Mouse (Mus musculus) limb, embryonic 14.5 days (tissue): ENCODE data around the gene Tsen34. TPM values are rescaled to one million over a fixed set of nuclear protein-coding genes. Genes with fewer than 3 reads are reported as not detected.
"Not testable (repeated sequence)": the region's sequence is repeated elsewhere in the genome, so short reads cannot be mapped to it uniquely, and the experiment has no call there.

Source experiments
- ATAC-seq: fragments of 200-750 bp; cut with Nextera tagmentation; 2 replicates; pipeline ENCODE4 v1.8.0; 2017; ENCODE audit warnings: low read depth, moderate number of reproducible peaks, moderate TSS enrichment; ENCODE audit not compliant: low FRiP score
- DNase-seq: peaks from one replicate; pipeline ENCODE4 v3.0.0-alpha.2; 2015; ENCODE audit warnings: low spot score
- H3K27ac ChIP-seq: fragments of 300-500 bp; sonication (generic); replicated peaks from 2 replicates; pipeline ENCODE4 v1.5.1; 2014; ENCODE audit warnings: low read depth, mild to moderate bottlenecking, low read length, moderate library complexity, mixed read lengths
- H3K27me3 ChIP-seq: fragments of 300-500 bp; sonication (generic); 2 replicates; pipeline ENCODE4 v1.6.1; 2014; ENCODE audit warnings: low read length, mixed read lengths; ENCODE audit not compliant: control insufficient read depth, insufficient read depth
- H3K36me3 ChIP-seq: fragments of 300-500 bp; sonication (generic); 2 replicates; pipeline ENCODE4 v1.6.1; 2014; ENCODE audit warnings: mild to moderate bottlenecking, low read length, moderate library complexity, mixed read lengths; ENCODE audit not compliant: control insufficient read depth, insufficient read depth
- H3K4me1 ChIP-seq: fragments of 300-500 bp; sonication (generic); 2 replicates; pipeline ENCODE4 v1.6.1; 2014; ENCODE audit warnings: antibody characterized with exemption, low read length, mixed read lengths; ENCODE audit not compliant: control insufficient read depth, insufficient read depth
- H3K4me2 ChIP-seq: fragments of 300-500 bp; sonication (generic); replicated peaks from 2 replicates; pipeline ENCODE4 v1.6.1; 2014; ENCODE audit warnings: low read depth, mild to moderate bottlenecking, low read length, moderate library complexity; ENCODE audit not compliant: severe bottlenecking
- H3K4me3 ChIP-seq: fragments of 300-500 bp; sonication (generic); replicated peaks from 2 replicates; pipeline ENCODE4 v1.5.1; 2014; ENCODE audit warnings: low read length
- H3K9ac ChIP-seq: fragments of 300-500 bp; sonication (generic); 2 replicates; pipeline ENCODE4 v1.6.1; 2014; ENCODE audit warnings: mild to moderate bottlenecking, low read depth, low read length, moderate library complexity; ENCODE audit not compliant: severe bottlenecking
- H3K9me3 ChIP-seq: fragments of 300-500 bp; sonication (generic); 2 replicates; pipeline ENCODE4 v1.6.1; 2016; ENCODE audit warnings: low read length; ENCODE audit not compliant: control insufficient read depth
- POLR2A ChIP-seq: fragments of 200-500 bp; IDR thresholded peaks from 2 replicates; pipeline ENCODE4 v1.8.0; 2012; ENCODE audit warnings: inconsistent platforms, mild to moderate bottlenecking, moderate library complexity, borderline replicate concordance; ENCODE audit not compliant: insufficient read depth, insufficient read length; ENCODE audit errors: extremely low read depth
- WGBS: fragments of 180-500 bp; shearing (Covaris S2); extraction: QIAGEN DNeasy Blood & Tissue Kit; methylation state at CpG from one replicate; pipeline ENCODE4 v1.1.7; 2014; 5-methylcytosine and 5-hydroxymethylcytosine counted together
- microRNA-seq: library from miRNA; unstranded; fragments of <30 nt; microRNA quantifications from one replicate; pipeline ENCODE4, GENCODE M21; 2016
- polyA plus RNA-seq, 2 experiments: library from polyadenylated mRNA; depleted of rRNA in 1 of 2; stranded (reverse) in 1 of 2; unstranded in 1 of 2; fragments of >200 nt; fragmentation: Nextera tagmentation in 1 of 2; extraction: Ambion mirVana in 1 of 2; gene quantifications; 2 replicates each; pipeline versions ENCODE4 v1.2.1 to v1.2.3; 2012 to 2014

Gene Tsen34
- polyA plus RNA-seq, 2 experiments: 193 to 273 TPM

GRCm38 (mm10) chr7:3709000-3709399, 16.3 kb downstream of the Tsen34 start:
- WGBS: 74% methylated on average over 1 of the region's 1 CpGs
- Histone ChIP-seq H3K4me1 (peaks cover 3% of the 10 kb centered on the region; the same call in 1 of the 2 replicates), H3K36me3 (peaks cover 34% of the 10 kb centered on the region), H3K27me3 (no peaks in the 10 kb centered on the region), H3K27ac (no peak overlapping the region), H3K4me2 (no peak overlapping the region), H3K9me3 (no peaks in the 10 kb centered on the region), H3K9ac (no peak overlapping the region), H3K4me3 (no peak overlapping the region)
- no peak for TF ChIP-seq POLR2A
- ATAC-seq: no peak
- DNase-seq: no peak

GRCm38 (mm10) chr7:3712264-3712942, 19.7 kb downstream of the Tsen34 start:
- H3K27me3 ChIP-seq: no peaks in the 10 kb centered on the region
- H3K4me1 ChIP-seq: no peaks in the 10 kb centered on the region
- no peak overlapping the region for H3K4me3 ChIP-seq
- 26% methylated on average over 5 of the region's 5 CpGs for WGBS
- no peaks in the 10 kb centered on the region for H3K9me3 ChIP-seq
- no peak for ATAC-seq
- no peak overlapping the region for H3K4me2 ChIP-seq
- peaks cover 8% of the 10 kb centered on the region for H3K36me3 ChIP-seq
- TF ChIP-seq POLR2A: no peak
- DNase-seq: no peak
- no peak overlapping the region for H3K9ac ChIP-seq
- H3K27ac ChIP-seq: no peak overlapping the region

GRCm38 (mm10) chr7:3715249-3715648, 22.6 kb downstream of the Tsen34 start:
- no peak overlapping the region for H3K27ac ChIP-seq
- no peak overlapping the region for H3K9ac ChIP-seq
- no peaks in the 10 kb centered on the region for H3K9me3 ChIP-seq
- DNase-seq: no peak
- no peak for ATAC-seq
- H3K4me1 ChIP-seq: no peaks in the 10 kb centered on the region
- no peak overlapping the region for H3K4me3 ChIP-seq
- no peaks in the 10 kb centered on the region for H3K27me3 ChIP-seq
- no peaks in the 10 kb centered on the region for H3K36me3 ChIP-seq
- 40% methylated on average over 1 of the region's 1 CpGs for WGBS
- no peak for TF ChIP-seq POLR2A
- no peak overlapping the region for H3K4me2 ChIP-seq

- not testable (repeated sequence) for H3K9ac ChIP-seq, H3K27ac ChIP-seq, ATAC-seq, DNase-seq, H3K4me1 ChIP-seq, H3K4me3 ChIP-seq, H3K27me3 ChIP-seq, H3K36me3 ChIP-seq, H3K9me3 ChIP-seq, H3K4me2 ChIP-seq
- no CpG with 5 or more reads among the region's 3 CpGs for WGBS
Measured at GRCm38 (mm10) chr7:3720268-3720667, 27.6 kb downstream of the Tsen34 start, which contains the start of gene Pirb. Gene Pirb, minus strand, starts transcription at chr7:3720391.

GRCm38 (mm10) chr7:3725459-3725858, 32.8 kb downstream of the Tsen34 start:
- H3K36me3 ChIP-seq, H3K9ac ChIP-seq, H3K4me1 ChIP-seq, H3K9me3 ChIP-seq, H3K27me3 ChIP-seq, DNase-seq, ATAC-seq, H3K27ac ChIP-seq, H3K4me3 ChIP-seq, H3K4me2 ChIP-seq: not testable (repeated sequence)

- DNase-seq, H3K4me2 ChIP-seq, H3K27ac ChIP-seq, H3K4me1 ChIP-seq, ATAC-seq, H3K9me3 ChIP-seq, H3K9ac ChIP-seq, H3K4me3 ChIP-seq, H3K36me3 ChIP-seq, H3K27me3 ChIP-seq: not testable (repeated sequence)
- no CpG with 5 or more reads among the region's 1 CpGs for WGBS
Measured at GRCm38 (mm10) chr7:3732675-3733074, 40.0 kb downstream of the Tsen34 start.

Small RNAs within 50 kb of the gene (microRNA-seq; reads per million reads assigned to microRNA genes)
- gene Mir3572: 1.8 reads per million

Other genes starting within 250 kb of the Tsen34 start
- 0.48 and 0.65 TPM in 2 replicates for gene Tarm1, start 190.2 kb upstream of the Tsen34 start, polyA plus RNA-seq (2012; rRNA removed)
- 0.80 and 0.92 TPM in 2 replicates for gene Tarm1, start 190.2 kb upstream of the Tsen34 start, polyA plus RNA-seq (2014; fragmentation: Nextera tagmentation; extraction: Ambion mirVana)
- gene Oscar, start 76.7 kb upstream of the Tsen34 start, polyA plus RNA-seq (2012; rRNA removed): 1.1 and 1.9 TPM in 2 replicates
- 0.40 TPM in 2 replicates for gene Oscar, start 76.7 kb upstream of the Tsen34 start, polyA plus RNA-seq (2014; fragmentation: Nextera tagmentation; extraction: Ambion mirVana)
- gene Ndufa3, start 75.5 kb upstream of the Tsen34 start, polyA plus RNA-seq (2012; rRNA removed): 232 and 238 TPM in 2 replicates
- 494 and 527 TPM in 2 replicates for gene Ndufa3, start 75.5 kb upstream of the Tsen34 start, polyA plus RNA-seq (2014; fragmentation: Nextera tagmentation; extraction: Ambion mirVana)
- gene Tfpt, start 62.9 kb upstream of the Tsen34 start, polyA plus RNA-seq (2012; rRNA removed): 21.5 and 31.9 TPM in 2 replicates
- 24.7 and 24.8 TPM in 2 replicates for gene Tfpt, start 62.9 kb upstream of the Tsen34 start, polyA plus RNA-seq (2014; fragmentation: Nextera tagmentation; extraction: Ambion mirVana)
- 52.0 and 64.9 TPM in 2 replicates for gene Prpf31, start 62.9 kb upstream of the Tsen34 start, polyA plus RNA-seq (2012; rRNA removed)
- 85.6 and 87.5 TPM in 2 replicates for gene Prpf31, start 62.9 kb upstream of the Tsen34 start, polyA plus RNA-seq (2014; fragmentation: Nextera tagmentation; extraction: Ambion mirVana)
- gene Cnot3, start 47.6 kb upstream of the Tsen34 start, polyA plus RNA-seq (2012; rRNA removed): 108 and 144 TPM in 2 replicates
- 63.8 and 72.1 TPM in 2 replicates for gene Cnot3, start 47.6 kb upstream of the Tsen34 start, polyA plus RNA-seq (2014; fragmentation: Nextera tagmentation; extraction: Ambion mirVana)
- gene Leng1, start 27.0 kb upstream of the Tsen34 start, polyA plus RNA-seq (2012; rRNA removed): 6.0 and 10.5 TPM in 2 replicates
- gene Leng1, start 27.0 kb upstream of the Tsen34 start, polyA plus RNA-seq (2014; fragmentation: Nextera tagmentation; extraction: Ambion mirVana): 12.6 and 14.6 TPM in 2 replicates
- gene Tmc4, start 15.3 kb upstream of the Tsen34 start, polyA plus RNA-seq (2012; rRNA removed): 20.2 and 21.0 TPM in 2 replicates
- gene Tmc4, start 15.3 kb upstream of the Tsen34 start, polyA plus RNA-seq (2014; fragmentation: Nextera tagmentation; extraction: Ambion mirVana): 4.8 and 5.1 TPM in 2 replicates
- 73.9 and 98.7 TPM in 2 replicates for gene Mboat7, start 660 bp downstream of the Tsen34 start, polyA plus RNA-seq (2012; rRNA removed)
- 51.2 and 53.3 TPM in 2 replicates for gene Mboat7, start 660 bp downstream of the Tsen34 start, polyA plus RNA-seq (2014; fragmentation: Nextera tagmentation; extraction: Ambion mirVana)
- 2,914 and 3,913 TPM in 2 replicates for gene Rps9, start 11.1 kb downstream of the Tsen34 start, polyA plus RNA-seq (2012; rRNA removed)
- gene Rps9, start 11.1 kb downstream of the Tsen34 start, polyA plus RNA-seq (2014; fragmentation: Nextera tagmentation; extraction: Ambion mirVana): 1,650 and 1,670 TPM in 2 replicates
- gene Pirb, start 27.5 kb downstream of the Tsen34 start, polyA plus RNA-seq (2012; rRNA removed): 1.0 and 1.4 TPM in 2 replicates
- 1.0 and 1.6 TPM in 2 replicates for gene Pirb, start 27.5 kb downstream of the Tsen34 start, polyA plus RNA-seq (2014; fragmentation: Nextera tagmentation; extraction: Ambion mirVana)
- not detected in 2 replicates for gene Gm15448, start 132.8 kb downstream of the Tsen34 start, polyA plus RNA-seq (2012; rRNA removed)
- gene Gm15448, start 132.8 kb downstream of the Tsen34 start, polyA plus RNA-seq (2014; fragmentation: Nextera tagmentation; extraction: Ambion mirVana): not detected in 2 replicates
- gene Pira2, start 152.2 kb downstream of the Tsen34 start, polyA plus RNA-seq (2012; rRNA removed): 0.09 and 0.22 TPM in 2 replicates
- gene Pira2, start 152.2 kb downstream of the Tsen34 start, polyA plus RNA-seq (2014; fragmentation: Nextera tagmentation; extraction: Ambion mirVana): 0.12 and 0.32 TPM in 2 replicates
- gene Gm14548, start 205.3 kb downstream of the Tsen34 start, polyA plus RNA-seq (2012; rRNA removed): 0.05 and 0.14 TPM in 2 replicates
- 0.23 TPM in 1 of 2 replicates, not detected in the other for gene Gm14548, start 205.3 kb downstream of the Tsen34 start, polyA plus RNA-seq (2014; fragmentation: Nextera tagmentation; extraction: Ambion mirVana)
- 0.09 and 0.27 TPM in 2 replicates for gene Lilra6, start 222.6 kb downstream of the Tsen34 start, polyA plus RNA-seq (2012; rRNA removed)
- not detected in 2 replicates for gene Lilra6, start 222.6 kb downstream of the Tsen34 start, polyA plus RNA-seq (2014; fragmentation: Nextera tagmentation; extraction: Ambion mirVana)